Mouse (Mus musculus) ovary, postnatal 14 days (tissue): ENCODE results near the gene Ralgds.
"Not testable (repeated sequence)": the region's sequence is repeated elsewhere in the genome, so short reads cannot be mapped to it uniquely, and the experiment has no call there.

Source experiments
- DNase-seq: peaks from one replicate; pipeline ENCODE4 v3.0.0; 2022; ENCODE audit warnings: low spot score

The Ralgds gene

GRCm38 (mm10) chr2:28512798-28513401 is at the start of gene Ralgds:
Gene Ralgds (plus strand): TSS chr2:28513125.
- peak; percentile 48 for DNase-seq

GRCm38 (mm10) chr2:28463919-28464318 is 49.0 kb upstream of the Ralgds start:
- no peak for DNase-seq

DNA sequence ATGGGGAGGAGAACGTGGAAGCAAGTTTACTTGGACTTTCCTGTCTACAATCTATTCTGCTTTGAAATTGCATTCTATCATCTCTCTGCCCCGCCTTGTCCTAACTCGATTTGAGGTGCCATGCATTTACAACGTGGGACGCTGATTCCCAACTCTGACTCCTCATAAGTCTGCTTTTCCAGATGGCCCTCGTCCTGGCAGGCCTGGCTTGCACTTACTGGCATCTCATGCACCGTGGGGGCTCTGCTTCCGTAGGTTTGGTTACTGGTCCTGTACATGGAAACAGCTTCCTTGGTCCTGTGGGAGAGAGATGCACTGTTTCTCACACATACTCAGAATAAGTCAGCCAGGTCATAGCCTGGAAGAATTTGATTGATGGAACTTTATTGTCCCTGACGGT is 48.0 kb upstream of the Ralgds start:
- DNase-seq, result no peak

DNA sequence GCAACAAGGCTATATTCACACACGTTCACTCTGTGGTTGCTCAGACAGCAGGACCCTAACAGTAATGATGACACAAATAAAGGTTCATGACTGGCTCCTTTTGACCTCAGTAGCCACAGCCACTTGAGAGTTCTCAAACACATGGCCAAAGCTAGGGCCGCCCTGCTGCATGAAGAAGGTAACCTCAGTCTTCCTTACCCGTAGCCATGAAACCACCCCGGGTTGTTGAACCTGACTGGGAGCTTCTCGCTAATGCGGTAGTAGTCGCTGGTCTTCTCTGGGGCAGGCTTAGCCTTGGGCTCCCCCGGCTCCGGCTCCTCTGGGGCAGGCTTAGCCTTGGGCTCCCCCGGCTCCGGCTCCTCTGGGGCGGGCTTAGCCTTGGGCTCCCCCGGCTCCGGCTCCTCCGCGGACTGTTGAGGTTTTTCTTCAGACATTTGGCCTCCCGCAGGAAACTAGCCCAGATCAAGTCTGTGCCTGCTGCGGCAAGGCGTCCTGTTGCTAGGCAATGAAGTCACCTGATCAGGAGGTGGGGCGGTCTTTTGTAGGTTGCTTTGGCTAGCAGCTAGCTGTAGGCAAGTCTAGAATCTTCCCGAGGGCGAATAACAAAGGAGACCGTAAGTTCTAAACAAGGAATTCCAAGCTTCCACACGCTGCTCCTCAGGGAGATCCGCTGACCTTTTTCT is 46.9 kb upstream of the Ralgds start, which contains the start of gene 1700007K13Rik:
1700007K13Rik (minus strand) TSS at position 497 of the 683 bp plus-strand sequence.
- DNase-seq, result peak; percentile 53

DNA sequence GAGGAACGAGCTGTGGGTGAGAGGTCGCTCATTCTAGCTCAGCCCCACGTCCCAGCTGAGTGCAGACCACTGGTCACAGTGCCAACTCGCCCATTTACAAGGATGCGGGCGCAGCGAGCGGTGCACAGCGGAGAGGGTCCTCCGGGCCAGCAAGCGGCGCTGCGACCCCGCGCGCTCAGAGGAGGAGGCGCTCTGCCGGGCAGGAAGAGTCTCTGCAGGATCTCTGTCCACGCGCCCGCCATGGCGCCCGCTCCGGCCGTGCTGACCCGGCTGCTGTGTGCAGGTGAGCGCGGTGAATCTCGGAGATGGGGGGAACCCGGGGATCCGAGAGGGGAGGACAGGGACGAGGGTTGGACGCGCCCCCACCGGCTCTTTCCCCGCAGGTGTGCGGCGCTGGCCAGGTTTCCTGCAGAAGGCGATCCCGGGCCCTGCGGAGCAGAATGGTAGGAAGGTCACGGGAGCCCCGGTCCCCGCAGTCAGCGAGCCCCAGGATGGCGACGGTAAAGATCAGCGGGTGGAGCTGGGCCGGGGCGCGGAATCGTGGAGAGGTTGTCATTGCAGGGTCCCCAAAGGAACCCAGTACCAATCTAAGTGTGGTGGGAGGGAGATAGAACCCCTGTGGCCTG is 45.0 kb upstream of the Ralgds start, which contains the start of gene Mrps2:
Mrps2 (plus strand) TSS at position 207 of the 626 bp plus-strand sequence.
- peak; percentile 84 for DNase-seq

GRCm38 (mm10) chr2:28468486-28469225 is 44.3 kb upstream of the Ralgds start:
- no peak for DNase-seq

DNA sequence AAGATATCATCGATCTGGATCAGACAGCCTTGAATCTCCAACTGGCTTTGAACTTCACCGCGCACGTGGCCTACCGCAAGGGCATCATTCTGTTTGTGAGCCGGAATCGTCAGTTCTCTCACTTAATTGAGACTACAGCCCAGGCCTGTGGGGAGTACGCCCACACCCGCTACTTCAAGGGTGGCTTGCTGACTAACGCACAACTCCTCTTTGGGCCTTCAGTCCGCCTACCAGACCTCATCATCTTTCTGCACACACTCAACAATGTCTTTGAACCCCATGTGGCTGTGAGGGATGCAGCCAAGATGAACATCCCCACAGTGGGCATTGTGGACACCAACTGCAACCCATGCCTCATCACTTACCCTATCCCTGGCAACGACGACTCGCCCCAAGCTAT is 43.5 kb upstream of the Ralgds start:
- no peak for DNase-seq

- no peak for DNase-seq
Observed at GRCm38 (mm10) chr2:28470591-28470990, 42.3 kb upstream of the Ralgds start.

DNA sequence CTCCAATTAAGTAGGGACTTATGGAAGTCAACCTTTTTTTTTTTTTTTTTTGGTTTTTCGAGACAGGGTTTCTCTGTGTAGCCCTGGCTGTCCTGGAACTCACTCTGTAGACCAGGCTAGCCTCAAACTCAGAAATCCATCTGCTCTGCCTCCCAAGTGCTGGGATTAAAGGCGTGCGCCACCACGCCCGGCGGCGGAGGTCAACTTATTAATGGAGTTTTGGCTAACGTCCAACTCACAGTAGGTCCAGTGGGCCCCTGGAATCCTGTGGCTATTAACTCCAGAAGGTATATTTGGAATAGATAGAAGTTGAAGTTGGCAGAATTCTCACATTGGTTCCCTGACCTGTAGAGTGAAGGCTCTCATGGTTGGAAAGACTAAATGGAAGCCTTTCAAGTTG is 40.9 kb upstream of the Ralgds start:
- not testable (repeated sequence) for DNase-seq

GRCm38 (mm10) chr2:28477993-28478392 is 34.9 kb upstream of the Ralgds start:
- not testable (repeated sequence) for DNase-seq

- no peak for DNase-seq
Observed at GRCm38 (mm10) chr2:28479208-28480204, 33.4 kb upstream of the Ralgds start.

DNA sequence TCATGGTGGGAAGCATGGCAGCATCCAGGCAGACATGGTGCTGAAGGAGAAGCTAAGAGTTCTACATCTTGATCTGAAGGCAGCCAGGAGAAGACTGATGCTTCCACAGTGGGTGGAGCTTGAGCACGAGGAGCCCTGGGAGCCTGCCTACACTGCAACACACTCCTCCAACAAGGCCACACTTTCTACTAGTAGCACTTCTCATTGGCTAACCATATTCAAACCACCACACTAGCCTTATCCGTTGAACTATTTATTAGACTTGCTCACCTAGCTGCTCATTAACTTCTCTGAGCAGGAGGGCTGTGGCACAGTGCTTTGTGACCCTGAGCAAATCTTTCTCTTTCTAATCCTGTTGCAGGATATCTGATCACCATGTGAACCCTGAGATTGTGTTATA is 29.1 kb upstream of the Ralgds start:
- no peak for DNase-seq

- no peak for DNase-seq
Observed at GRCm38 (mm10) chr2:28494521-28494920, 18.4 kb upstream of the Ralgds start.

DNA sequence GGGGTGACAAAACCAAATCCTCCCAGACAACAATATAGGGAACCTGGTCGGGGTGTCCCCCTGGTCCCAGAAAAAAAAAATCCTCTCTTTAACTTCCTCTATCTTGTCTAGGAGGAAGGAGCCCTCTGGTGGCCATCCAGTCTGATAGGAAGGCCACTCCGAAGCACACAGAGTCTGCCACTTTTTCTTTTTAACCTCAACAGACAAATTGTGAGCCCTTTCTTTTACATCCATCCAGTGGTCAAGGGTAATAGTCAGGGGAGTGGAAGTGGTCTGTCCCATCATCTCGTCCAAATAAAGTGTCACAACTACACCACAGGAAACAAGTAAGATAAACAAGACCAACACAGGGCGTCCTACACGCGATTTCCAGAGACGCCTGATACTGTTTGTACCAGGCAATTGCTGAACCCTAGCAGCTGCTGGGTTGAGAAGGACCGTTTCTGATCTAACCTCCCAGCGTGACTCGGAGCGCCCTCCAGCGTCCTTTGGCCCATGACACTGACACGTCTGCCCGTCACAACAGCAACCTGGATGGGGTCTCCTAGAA is 17.6 kb upstream of the Ralgds start:
- no peak for DNase-seq

- no peak for DNase-seq
Observed at GRCm38 (mm10) chr2:28495801-28496595, 16.9 kb upstream of the Ralgds start.

DNA sequence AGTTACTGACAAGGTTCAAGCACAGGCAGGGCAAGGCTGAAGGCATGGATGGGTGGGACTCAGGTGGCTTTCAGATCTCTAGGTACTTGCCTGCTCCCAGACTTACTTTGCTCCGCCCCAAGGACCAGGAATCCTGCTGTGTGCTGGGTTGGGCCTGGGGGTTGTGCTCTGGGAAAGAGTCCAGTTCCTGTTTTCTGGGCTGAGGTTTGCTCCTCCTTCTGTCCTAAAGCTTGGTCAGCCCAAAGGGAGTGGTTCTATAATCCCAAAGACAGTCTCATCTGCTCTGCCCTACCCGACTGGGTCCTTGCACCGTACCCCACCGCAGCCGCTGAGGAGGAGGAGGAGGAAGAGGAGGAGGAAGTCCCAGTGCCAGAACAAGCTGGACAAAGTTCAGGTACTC is 16.3 kb upstream of the Ralgds start, which contains the start of gene Gbgt1:
Gbgt1 (plus strand) TSS at position 221 of the 400 bp plus-strand sequence.
- no peak for DNase-seq

- DNase-seq, result no peak
Observed at GRCm38 (mm10) chr2:28497561-28497960, 15.4 kb upstream of the Ralgds start.

DNA sequence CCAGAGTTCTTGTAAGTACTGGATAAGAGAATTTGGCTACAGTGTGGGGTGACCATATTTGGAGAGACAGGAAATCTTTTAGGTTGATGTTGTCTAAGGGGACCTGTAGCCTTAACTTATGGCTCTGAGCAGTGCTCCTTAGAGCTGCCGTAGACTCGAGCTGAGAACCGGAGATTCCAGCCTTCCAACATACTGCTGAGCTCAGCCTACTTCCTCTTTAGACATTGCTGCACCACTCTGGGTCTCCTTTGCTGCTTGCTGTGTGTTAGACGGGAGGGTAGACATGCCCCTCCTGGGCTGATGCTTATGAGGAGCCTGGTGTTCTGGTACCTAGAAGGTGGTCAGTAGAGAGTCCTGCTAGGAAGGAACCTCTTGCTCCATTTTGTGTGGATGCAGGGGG is 14.5 kb upstream of the Ralgds start:
- DNase-seq, result no peak

GRCm38 (mm10) chr2:28502987-28503386 is 9.9 kb upstream of the Ralgds start:
- DNase-seq, result no peak

GRCm38 (mm10) chr2:28504676-28505075 is 8.2 kb upstream of the Ralgds start:
- no peak for DNase-seq
